10 mouse cellular contexts compared by ENCODE assay signal in genomic region chr11:4440978-4441377, GRCm38 (mm10). TPM values are rescaled to one million over a fixed set of nuclear protein-coding genes. Genes with fewer than 3 reads are reported as not detected.
DNase-seq lines count a peak whose midpoint lies in the region; ATAC-seq and TF ChIP-seq lines count a peak whose summit lies in the region.
"Had no signal": no experiment of that assay in that cellular context is flagged by ENCODE, and none has a peak within 500 bp of the region (broad histone marks: within the 10 kb centered on the region; RNA-seq: fewer than 3 reads in every experiment).

Gene Hormad2 (minus strand): TSS chr11:4441105.

- peak within 1 kb of the TSS; percentile 36 for H3K4me3 ChIP-seq in heart, embryonic 10.5 days
- H3K4me3 ChIP-seq in G1E (ENCODE audit: low read depth, low read length) = peak within 1 kb of the TSS; percentile 66
- H3K4me3 ChIP-seq in intestine, embryonic 16.5 days (ENCODE audit: low read length) = no peak within 1 kb of the TSS
- H3K4me3 ChIP-seq: forebrain, embryonic 12.5 days had no signal

- H3K9ac ChIP-seq in intestine, embryonic 16.5 days (ENCODE audit: low read depth, low read length) = no peak within 1 kb of the TSS
- H3K9ac ChIP-seq: forebrain, embryonic 12.5 days had no signal

- H3K4me1 ChIP-seq in heart, embryonic 10.5 days = peaks cover 6% of the 10 kb centered on the region
- peaks cover 17% of the 10 kb centered on the region for H3K4me1 ChIP-seq in G1E (ENCODE audit: insufficient read depth, low read depth, low read length)
- H3K4me1 ChIP-seq in intestine, embryonic 16.5 days (ENCODE audit: control insufficient read depth, insufficient read depth, low read length) = no peaks in the 10 kb centered on the region

- H3K36me3 ChIP-seq in heart, embryonic 10.5 days = no peaks in the 10 kb centered on the region
- peaks cover 6% of the 10 kb centered on the region for H3K36me3 ChIP-seq in G1E (replicated peaks)
- no peaks in the 10 kb centered on the region for H3K36me3 ChIP-seq in intestine, embryonic 16.5 days (ENCODE audit: control insufficient read depth, insufficient read depth, low read length)
- H3K36me3 ChIP-seq: forebrain, embryonic 12.5 days had no signal

- no peak for TF ChIP-seq CTCF in G1E (IDR thresholded peaks at IDR 0.05; ENCODE audit: low read depth, low read length)

- peak; percentile 89 for DNase-seq in heart, embryonic 10.5 days (ENCODE audit: low spot score)
- DNase-seq in heart, adult 9 months (ENCODE audit: low spot score in 2 of 2) = no peak
- peak; percentile 75 for DNase-seq in G1E (ENCODE audit: low spot score)
- DNase-seq in lung, postnatal 4 days = peak; percentile 28 to 49
- DNase-seq in layer of hippocampus, postnatal 36 days = no peak
- DNase-seq in urinary bladder, adult 18-20 months (ENCODE audit: low spot score in 2 of 2) = no peak

- H3K4me2 ChIP-seq in intestine, embryonic 16.5 days (ENCODE audit: low read depth, low read length) = 0 out of 2 replicates have a peak within 1 kb of the TSS, but pooled peaks have one; percentile 12
- H3K4me2 ChIP-seq: forebrain, embryonic 12.5 days had no signal

- no peak within 1 kb of the TSS for H3K27ac ChIP-seq in heart, embryonic 10.5 days
- no peak within 1 kb of the TSS for H3K27ac ChIP-seq in intestine, embryonic 16.5 days (ENCODE audit: low read length)
- H3K27ac ChIP-seq: forebrain, embryonic 12.5 days had no signal

- H3K9me3 ChIP-seq in heart, embryonic 10.5 days = no peaks in the 10 kb centered on the region
- no peaks in the 10 kb centered on the region for H3K9me3 ChIP-seq in G1E (replicated peaks)
- no peaks in the 10 kb centered on the region for H3K9me3 ChIP-seq in intestine, embryonic 16.5 days (ENCODE audit: control insufficient read depth, low read length)
- H3K9me3 ChIP-seq: forebrain, embryonic 12.5 days had no signal

- H3K27me3 ChIP-seq in heart, embryonic 10.5 days (ENCODE audit: insufficient read depth, poor library complexity, severe bottlenecking) = no peaks in the 10 kb centered on the region
- peaks cover 13% of the 10 kb centered on the region for H3K27me3 ChIP-seq in G1E (ENCODE audit: insufficient read depth, low read length)
- no peaks in the 10 kb centered on the region for H3K27me3 ChIP-seq in intestine, embryonic 16.5 days (replicated peaks; ENCODE audit: control insufficient read depth, insufficient read depth, low read length)
- H3K27me3 ChIP-seq: CH12.LX; forebrain, embryonic 12.5 days had no signal

- WGBS in heart, embryonic 10.5 days = 32% methylated on average over 19 of the region's 19 CpGs
- 47% methylated on average over 19 of the region's 19 CpGs for WGBS in intestine, embryonic 16.5 days

- peak; percentile 87 for ATAC-seq in G1E (ENCODE audit: extremely low read depth, insufficient number of reproducible peaks, low FRiP score, poor library complexity, severe bottlenecking)
- peak; percentile 52; the same call in 1 of the 2 replicates for ATAC-seq in intestine, embryonic 16.5 days
- no peak for ATAC-seq in activated CD4-positive, CD25-positive, alpha-beta regulatory T cell, adult 4 months

RNA-seq across cellular contexts. Expression of gene Hormad2, which starts in this region (rescaled TPM):
- polyA plus RNA-seq in heart, embryonic 10.5 days (2016; fragmentation: Nextera tagmentation; extraction: Ambion mirVana) = 0.99 and 1.1 TPM in 2 replicates
- total RNA-seq in G1E (2014; fragmentation: Nextera tagmentation) (63.6 and 85.0 TPM in 2 replicates), G1E (2017) (19.9 and 24.6 TPM in 2 replicates)
- 3.3 and 8.6 TPM in 2 replicates for polyA plus RNA-seq in G1E (2012)
- polyA plus RNA-seq in intestine, embryonic 16.5 days (2015; fragmentation: Nextera tagmentation; extraction: Ambion mirVana) = 0.22 and 0.35 TPM in 2 replicates
- 1 to 10 TPM in 1 of 2 experiments, under 1 TPM in 1; 0.46 to 1.0 TPM for polyA plus RNA-seq in activated CD4-positive, CD25-positive, alpha-beta regulatory T cell, adult 4 months (2017; shearing (Covaris generic))
- under 1 TPM in 1 of 2 experiments, not detected in 1; 0.60 TPM for total RNA-seq in layer of hippocampus, postnatal 36 days (2021)
- total RNA-seq: CH12.LX had no signal
- polyA plus RNA-seq: forebrain, embryonic 12.5 days had no signal

Comparison
In these comparisons a context has a peak if more than half of its experiments do, and no peak if none do; other contexts are left out.
1. RNA of gene Hormad2 (total RNA-seq): 19.9 to 85.0 TPM in G1E; 0.60 TPM in layer of hippocampus, postnatal 36 days; every median in the first group is over 10 times any median in the second.
2. DNase-seq: peak in heart, embryonic 10.5 days (single experiment), G1E (single experiment) and lung, postnatal 4 days (2 of 2); none in heart, adult 9 months (0 of 2), layer of hippocampus, postnatal 36 days (0 of 2) and urinary bladder, adult 18-20 months (0 of 2).
3. Peak in ATAC-seq and H3K4me2 ChIP-seq in intestine, embryonic 16.5 days; RNA of the gene not detected or under 1 TPM.